Mouse (Mus musculus) heart, embryonic 14.5 days (tissue): ENCODE results near the gene Rhot2. TPM values are rescaled to one million over a fixed set of nuclear protein-coding genes. Genes with fewer than 3 reads are reported as not detected.

Experiments
- ATAC-seq: fragments of 200-750 bp; cut with Nextera tagmentation; 2 replicates; pipeline ENCODE4 v1.8.0; 2017; ENCODE audit warnings: low read depth, moderate TSS enrichment; ENCODE audit not compliant: insufficient number of reproducible peaks, insufficient read depth, low FRiP score
- H3K27ac ChIP-seq, 2 experiments: fragments of 200-500 bp in 1 of 2; fragments of 300-500 bp in 1 of 2; sonication (generic) in 1 of 2; replicated peaks in 1 of 2; 2 replicates each; pipeline ENCODE4 v1.5.1; 2012 to 2014; ENCODE audit warnings: low read depth in 2 of 2, low read length in 2 of 2, control low read depth in 1 of 2, mild to moderate bottlenecking in 1 of 2, mixed read lengths in 1 of 2; ENCODE audit not compliant: control insufficient read depth in 1 of 2, insufficient read depth in 1 of 2
- H3K27me3 ChIP-seq: fragments of 300-500 bp; sonication (generic); 2 replicates; pipeline ENCODE4 v1.6.1; 2014; ENCODE audit warnings: mild to moderate bottlenecking, low read length, control low read depth; ENCODE audit not compliant: control insufficient read depth, insufficient read depth
- H3K36me3 ChIP-seq: fragments of 300-500 bp; sonication (generic); 2 replicates; pipeline ENCODE4 v1.6.1; 2014; ENCODE audit warnings: mild to moderate bottlenecking, control low read depth, low read length, mixed read lengths; ENCODE audit not compliant: control insufficient read depth, insufficient read depth
- H3K4me1 ChIP-seq, 2 experiments: fragments of 200-500 bp in 1 of 2; fragments of 300-500 bp in 1 of 2; sonication (generic) in 1 of 2; 2 replicates each; pipeline ENCODE4 v1.6.1; 2012 to 2014; ENCODE audit warnings: low read length in 2 of 2, control low read depth in 1 of 2, mixed read lengths in 1 of 2; ENCODE audit not compliant: control insufficient read depth in 2 of 2, insufficient read depth in 2 of 2
- H3K4me2 ChIP-seq: fragments of 300-500 bp; sonication (generic); 2 replicates; pipeline ENCODE4 v1.6.1; 2014; ENCODE audit warnings: mild to moderate bottlenecking, low read length
- H3K4me3 ChIP-seq, 2 experiments: fragments of 200-500 bp in 1 of 2; fragments of 300-500 bp in 1 of 2; sonication (generic) in 1 of 2; 2 replicates each; pipeline ENCODE4 v1.5.1; 2012 to 2014; ENCODE audit warnings: low read length in 2 of 2, mild to moderate bottlenecking in 2 of 2, control low read depth in 1 of 2, low read depth in 1 of 2, moderate library complexity in 1 of 2; ENCODE audit not compliant: control insufficient read depth in 1 of 2, insufficient read depth in 1 of 2
- H3K9ac ChIP-seq: fragments of 300-500 bp; sonication (generic); 2 replicates; pipeline ENCODE4 v1.6.1; 2014; ENCODE audit warnings: mild to moderate bottlenecking, low read length
- H3K9me3 ChIP-seq: fragments of 300-500 bp; sonication (generic); 2 replicates; pipeline ENCODE4 v1.6.1; 2016; ENCODE audit warnings: low read length, control low read depth; ENCODE audit not compliant: control insufficient read depth
- WGBS: fragments of 180-500 bp; shearing (Covaris S2); extraction: QIAGEN DNeasy Blood & Tissue Kit; methylation state at CpG from one replicate; pipeline ENCODE4 v1.1.7; 2014; 5-methylcytosine and 5-hydroxymethylcytosine counted together
- microRNA-seq: library from miRNA; unstranded; fragments of <30 nt; microRNA quantifications from one replicate; pipeline ENCODE4, GENCODE M21; 2016
- polyA plus RNA-seq: library from polyadenylated mRNA; unstranded; fragments of >200 nt; fragmentation: Nextera tagmentation; extraction: Ambion mirVana; gene quantifications from 2 replicates; pipeline ENCODE4 v1.2.1, GENCODE M21; 2014

The Rhot2 gene
- polyA plus RNA-seq, 1 experiment from 2014 or later = 12.7 TPM

DNA sequence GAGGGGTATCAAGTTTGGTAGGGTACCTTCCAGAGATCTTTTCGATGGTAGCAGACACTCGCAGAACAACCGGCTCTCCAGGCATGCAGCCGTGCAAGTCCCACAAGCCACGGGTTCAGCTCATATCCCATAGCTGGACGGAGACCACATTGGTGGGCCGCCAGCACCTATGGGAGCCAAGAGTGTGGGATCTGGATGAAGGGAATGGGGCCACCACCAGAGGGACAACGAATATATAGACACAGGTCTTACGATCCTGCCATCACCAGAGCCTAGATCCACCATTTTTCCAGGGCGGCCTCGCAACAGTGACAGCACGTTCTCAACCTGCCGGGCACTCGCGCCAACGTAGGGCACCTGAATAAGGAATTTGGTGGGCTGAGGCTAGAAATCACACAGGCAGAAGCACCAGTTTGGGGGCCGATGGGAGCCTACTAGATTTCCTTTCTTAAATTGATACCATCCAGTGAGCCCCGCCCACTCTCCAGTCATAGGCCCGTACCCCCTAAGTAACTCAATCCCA is 53.3 kb downstream of the Rhot2 start:
- ATAC-seq = no peak
- Histone ChIP-seq H3K36me3 (peaks cover 30% of the 10 kb centered on the region), H3K27me3 (no peaks in the 10 kb centered on the region), H3K27ac (peak overlapping the region in 1 of 2 experiments; percentile 93; a peak in 2 of 4 replicates), H3K4me2 (peak overlapping the region; percentile 76), H3K9me3 (no peaks in the 10 kb centered on the region), H3K4me1 (peaks cover 19 to 29% of the 10 kb centered on the region in 2 experiments), H3K4me3 (peak overlapping the region; percentile 76 to 80), H3K9ac (peak overlapping the region; percentile 84)
- WGBS = 28% methylated on average over 19 of the region's 19 CpGs

Small RNAs within 50 kb of the gene (microRNA-seq; reads per million reads assigned to microRNA genes)
- gene Mir3082 = 1.7 reads per million

Other genes starting within 250 kb of the Rhot2 start
- 2.4 and 3.7 TPM in 2 replicates for gene Gng13, start 127.7 kb downstream of the Rhot2 start, polyA plus RNA-seq
- gene Chtf18, start 117.4 kb downstream of the Rhot2 start, polyA plus RNA-seq = 8.0 and 9.5 TPM in 2 replicates
- gene Rpusd1, start 117.2 kb downstream of the Rhot2 start, polyA plus RNA-seq = 12.0 and 13.4 TPM in 2 replicates
- not detected in 2 replicates for gene Mslnl, start 108.8 kb downstream of the Rhot2 start, polyA plus RNA-seq
- 31.9 and 34.7 TPM in 2 replicates for gene Msln, start 90.5 kb downstream of the Rhot2 start, polyA plus RNA-seq
- 36.6 and 37.2 TPM in 2 replicates for gene Narfl, start 71.1 kb downstream of the Rhot2 start, polyA plus RNA-seq
- gene Haghl, start 59.2 kb downstream of the Rhot2 start, polyA plus RNA-seq = 59.4 and 60.2 TPM in 2 replicates
- 0.09 TPM in 1 of 2 replicates, not detected in the other for gene Ccdc78, start 58.3 kb downstream of the Rhot2 start, polyA plus RNA-seq
- gene Fam173a, start 52.0 kb downstream of the Rhot2 start, polyA plus RNA-seq = 58.4 and 76.0 TPM in 2 replicates
- gene AC134908.4, start 49.2 kb downstream of the Rhot2 start, polyA plus RNA-seq = not detected in 2 replicates
- gene Metrn, start 47.7 kb downstream of the Rhot2 start, polyA plus RNA-seq = 3.3 and 10.1 TPM in 2 replicates
- gene Fbxl16, start 35.8 kb downstream of the Rhot2 start, polyA plus RNA-seq = 0.85 and 1.1 TPM in 2 replicates
- gene Wdr24, start 21.2 kb downstream of the Rhot2 start, polyA plus RNA-seq = 15.2 and 17.3 TPM in 2 replicates
- 28.8 and 30.0 TPM in 2 replicates for gene Jmjd8, start 16.0 kb downstream of the Rhot2 start, polyA plus RNA-seq
- 282 and 298 TPM in 2 replicates for gene Stub1, start 11.4 kb downstream of the Rhot2 start, polyA plus RNA-seq
- 1.2 and 1.5 TPM in 2 replicates for gene Rhbdl1, start 7.6 kb downstream of the Rhot2 start, polyA plus RNA-seq
- 1.2 and 1.9 TPM in 2 replicates for gene Gm20683, start 3.1 kb downstream of the Rhot2 start, polyA plus RNA-seq
- 8.2 and 8.6 TPM in 2 replicates for gene Wdr90, start 16.6 kb upstream of the Rhot2 start, polyA plus RNA-seq
- 164 and 184 TPM in 2 replicates for gene Mcrip2, start 23.9 kb upstream of the Rhot2 start, polyA plus RNA-seq
- gene Mettl26, start 30.2 kb upstream of the Rhot2 start, polyA plus RNA-seq = 36.7 and 41.7 TPM in 2 replicates
- gene Wfikkn1, start 36.0 kb upstream of the Rhot2 start, polyA plus RNA-seq = 0.27 and 0.53 TPM in 2 replicates
- gene Rab40c, start 74.9 kb upstream of the Rhot2 start, polyA plus RNA-seq = 7.5 and 8.8 TPM in 2 replicates
- 61.8 and 62.7 TPM in 2 replicates for gene Pigq, start 100.1 kb upstream of the Rhot2 start, polyA plus RNA-seq
- 0.09 TPM in 1 of 2 replicates, not detected in the other for gene Nhlrc4, start 100.1 kb upstream of the Rhot2 start, polyA plus RNA-seq
- gene A930017K11Rik, start 107.7 kb upstream of the Rhot2 start, polyA plus RNA-seq = 0.09 TPM in 1 of 2 replicates, not detected in the other
- 11.2 and 11.3 TPM in 2 replicates for gene Capn15, start 140.9 kb upstream of the Rhot2 start, polyA plus RNA-seq
- 12.3 and 12.8 TPM in 2 replicates for gene Rab11fip3, start 224.7 kb upstream of the Rhot2 start, polyA plus RNA-seq
- gene Decr2, start 245.5 kb upstream of the Rhot2 start, polyA plus RNA-seq = 33.0 and 39.5 TPM in 2 replicates